ENCODE assay signal across 19 mouse cellular contexts in the genomic region with DNA sequence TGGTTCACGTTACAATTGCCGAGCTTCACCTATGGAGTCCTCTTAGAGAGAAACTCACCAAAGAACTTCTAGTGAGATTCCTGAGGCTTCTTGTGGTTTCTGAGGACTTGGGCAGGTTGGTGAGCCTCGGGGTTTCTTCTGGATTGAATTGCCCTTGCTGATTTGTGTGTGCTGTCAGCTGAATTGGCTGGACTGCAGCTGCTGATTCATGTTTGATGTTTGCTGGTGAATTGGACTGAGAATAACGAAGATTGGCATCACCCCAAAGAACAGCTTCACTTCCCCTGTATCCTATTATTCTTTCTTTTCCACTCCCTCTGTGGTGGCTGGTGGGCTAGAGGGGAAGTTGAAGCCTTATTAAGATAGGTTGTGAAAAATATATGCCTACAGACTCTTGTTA.
"Had no signal": no experiment of that assay in that cellular context is flagged by ENCODE, and none has a peak within 500 bp of the region (broad histone marks: within the 10 kb centered on the region; RNA-seq: fewer than 3 reads in every experiment).

No protein-coding gene starts in this region.

- H3K27me3 ChIP-seq: midbrain, embryonic 12.5 days; neural tube, embryonic 13.5 days; neural tube, embryonic 15.5 days; stomach, embryonic 15.5 days had no signal

- H3K4me1 ChIP-seq: stomach, embryonic 15.5 days had no signal

- H3K4me2 ChIP-seq: lung, embryonic 14.5 days; midbrain, embryonic 12.5 days; neural tube, embryonic 13.5 days; neural tube, embryonic 15.5 days; stomach, embryonic 15.5 days had no signal

- H3K4me3 ChIP-seq: midbrain, embryonic 10.5 days; midbrain, embryonic 12.5 days; myocyte; neural tube, embryonic 13.5 days; neural tube, embryonic 15.5 days; stomach, embryonic 15.5 days had no signal

- H3K36me3 ChIP-seq: midbrain, embryonic 10.5 days; midbrain, embryonic 12.5 days; neural tube, embryonic 13.5 days; neural tube, embryonic 15.5 days; stomach, embryonic 15.5 days had no signal

- H3K9ac ChIP-seq: lung, embryonic 14.5 days; midbrain, embryonic 12.5 days; neural tube, embryonic 13.5 days; neural tube, embryonic 15.5 days; stomach, embryonic 15.5 days had no signal

- H3K9me3 ChIP-seq: midbrain, embryonic 10.5 days; midbrain, embryonic 12.5 days; neural tube, embryonic 13.5 days; neural tube, embryonic 15.5 days; stomach, embryonic 15.5 days had no signal

- ATAC-seq: midbrain, embryonic 16.5 days had no signal

- DNase-seq: lung, adult 18-20 months; lung, embryonic 14.5 days; lung, postnatal 10 days; lung, postnatal 4 days; midbrain, embryonic 14.5 days; retina, postnatal 1 day; right cerebral cortex, adult 18-20 months; right cerebral cortex, postnatal 14 days; thymus, adult 18-20 months; thymus, postnatal 14 days; thymus, postnatal 36 days had no signal

- H3K27ac ChIP-seq: midbrain, embryonic 10.5 days; midbrain, embryonic 12.5 days; neural tube, embryonic 13.5 days; neural tube, embryonic 15.5 days; stomach, embryonic 15.5 days; stomach, postnatal 0 days had no signal
